Mouse (Mus musculus) urinary bladder, postnatal 14 days (tissue): ENCODE data around the gene Tubg2.

Experiments used
- DNase-seq: peaks from one replicate; pipeline ENCODE4 v3.0.0; 2021; ENCODE audit warnings: low spot score

The Tubg2 gene

DNA sequence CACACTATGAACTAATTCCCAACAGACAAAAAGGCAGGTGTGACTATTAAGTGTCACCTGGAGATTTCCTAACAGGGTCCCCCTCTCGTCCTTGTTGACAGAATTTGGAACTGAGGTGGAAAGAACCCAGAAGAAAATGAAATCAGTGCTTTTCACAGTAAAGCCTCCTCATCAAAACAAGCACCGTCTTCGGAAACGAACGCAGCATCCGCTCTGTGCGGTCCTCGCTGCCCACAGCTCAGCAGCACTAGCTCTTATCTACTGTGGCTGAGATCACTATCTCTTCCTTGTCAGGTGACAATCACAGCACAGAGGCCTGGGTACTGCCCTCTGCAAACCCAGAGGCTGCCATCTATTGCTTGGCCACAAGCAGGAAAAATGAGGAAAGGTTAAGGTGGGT, 40.5 kb downstream of the Tubg2 start:
- no peak for DNase-seq

DNA sequence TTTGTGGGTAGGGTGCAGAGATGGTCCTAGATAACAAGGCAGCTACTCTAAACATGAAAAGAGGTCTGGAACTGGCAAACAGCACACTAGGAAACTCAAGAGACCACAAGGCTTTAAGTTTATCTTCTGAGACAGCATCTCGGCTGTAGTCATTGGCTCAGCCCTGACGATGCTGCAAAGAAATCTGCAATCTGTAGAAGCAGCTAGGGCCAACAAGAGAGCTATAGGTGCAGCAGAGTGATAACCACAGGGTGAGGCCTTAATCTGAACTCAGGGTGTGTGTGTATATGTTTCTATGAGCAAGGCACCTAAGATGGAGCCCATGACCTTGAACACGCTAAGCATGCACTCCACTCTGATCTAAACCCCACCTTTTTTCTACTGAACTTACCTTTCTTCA, 43.8 kb downstream of the Tubg2 start:
- no peak for DNase-seq

DNA sequence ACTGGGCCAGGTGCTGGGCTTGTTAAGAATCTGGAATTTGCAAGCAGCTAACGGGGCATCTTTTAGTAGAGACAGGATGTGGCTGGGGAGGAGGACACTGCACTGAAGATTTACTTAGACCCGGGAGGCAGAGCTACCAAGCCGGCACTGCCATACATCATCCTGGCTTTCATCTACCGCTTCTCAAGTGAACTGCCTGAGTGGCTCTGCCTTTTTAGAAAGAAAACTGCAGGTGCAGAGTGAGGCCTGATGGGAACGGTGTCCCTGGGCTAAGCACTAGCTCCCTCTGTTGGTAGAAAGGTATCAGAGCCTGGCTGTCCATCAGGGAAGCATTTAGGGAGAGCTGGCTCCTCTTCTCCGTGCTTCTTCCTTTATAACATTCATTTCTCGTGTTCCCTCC, 45.3 kb downstream of the Tubg2 start:
- no peak for DNase-seq
